Mouse (Mus musculus) Patski (cell line): ENCODE data around the gene Gm13277. TPM values are rescaled to one million over a fixed set of nuclear protein-coding genes. Genes with fewer than 3 reads are reported as not detected.
"Not testable (repeated sequence)": the region's sequence is repeated elsewhere in the genome, so short reads cannot be mapped to it uniquely, and the experiment has no call there.

Source experiments
- ATAC-seq: fragments of 100-300 bp; one replicate; pipeline ENCODE4 v1.8.0; 2021
- CTCF ChIA-PET: fragments of 350-600 bp; sonication (Branson Sonifier 250); formaldehyde crosslinking; loops from one replicate; lab custom pipeline; 2022; ENCODE audit warnings: inconsistent platforms; lab: Charles Lee
- POLR2A ChIA-PET: fragments of 350-600 bp; sonication (Branson Sonifier 250); formaldehyde crosslinking; loops from one replicate; lab custom pipeline; 2022; ENCODE audit warnings: antibody characterized with exemption, inconsistent platforms; lab: Charles Lee
- DNase-seq: peaks from one replicate; pipeline ENCODE4 v3.0.0-alpha.2; 2011; ENCODE audit warnings: low read depth, low spot score
- H3K27me3 ChIP-seq: fragments of 371-371 bp; one replicate; pipeline ENCODE4 v1.5.1; 2021
- in situ Hi-C: fragments of 300-500 bp; cut with MboI; formaldehyde crosslinking; loops from 3 replicates; pipeline ENCODE4 v1.11.1; 2018; ENCODE audit warnings: low pct_unique_long_range_greater_than_20kb, mixed read lengths
- polyA plus RNA-seq: library from polyadenylated mRNA; unstranded; gene quantifications from one replicate; pipeline ENCODE4 v1.2.3, GENCODE M21; 2021

Gene Gm13277
- polyA plus RNA-seq, 1 experiment from 2014 or later, result not detected

GRCm38 (mm10) chr4:88762341-88762740 lies 26.1 kb upstream of the Gm13277 start:
- ATAC-seq, H3K27me3 ChIP-seq, DNase-seq, CTCF ChIA-PET, POLR2A ChIA-PET: not testable (repeated sequence)
- in situ Hi-C loops, result loop anchor here (25.0 kb wide), 3 partner anchors 100 to 375 kb away; partner anchors contain the start of genes Ifna1 and Mtap

- POLR2A ChIA-PET, CTCF ChIA-PET, DNase-seq, H3K27me3 ChIP-seq, ATAC-seq: not testable (repeated sequence)
- in situ Hi-C loops, result loop anchor here (25.0 kb wide), 3 partner anchors 99 to 374 kb away; partner anchors contain the start of genes Ifna1 and Mtap
These were observed 24.9 kb upstream of the Gm13277 start for GRCm38 (mm10) chr4:88763384-88764018.

GRCm38 (mm10) chr4:88773534-88773933 lies 14.9 kb upstream of the Gm13277 start, which contains the start of gene Gm13290:
TSS of gene Gm13290 (plus strand) at chr4:88773834.
- CTCF ChIA-PET, DNase-seq, ATAC-seq, H3K27me3 ChIP-seq, POLR2A ChIA-PET: not testable (repeated sequence)
- in situ Hi-C loops, result loop anchor here (25.0 kb wide), 3 partner anchors 89 to 364 kb away; partner anchors contain the start of genes Ifna1 and Mtap

- DNase-seq, POLR2A ChIA-PET: not testable (repeated sequence)
These were observed 11.8 kb upstream of the Gm13277 start, which contains the start of gene Gm13289 for GRCm38 (mm10) chr4:88776622-88777021. TSS of gene Gm13289 (plus strand) at chr4:88776922.

GRCm38 (mm10) chr4:88779550-88779949 lies 8.9 kb upstream of the Gm13277 start, which contains the start of gene Gm13272:
TSS of gene Gm13272 (plus strand) at chr4:88779850.
- DNase-seq, POLR2A ChIA-PET, CTCF ChIA-PET, H3K27me3 ChIP-seq, in situ Hi-C loops, ATAC-seq: not testable (repeated sequence)

More at GRCm38 (mm10) chr4:88776622-88777021, 11.8 kb upstream of the Gm13277 start, which contains the start of gene Gm13289:
- H3K27me3 ChIP-seq, in situ Hi-C loops, CTCF ChIA-PET, ATAC-seq: not testable (repeated sequence)

- in situ Hi-C loops, POLR2A ChIA-PET, ATAC-seq, DNase-seq, CTCF ChIA-PET, H3K27me3 ChIP-seq: not testable (repeated sequence)
These were observed 8.1 kb upstream of the Gm13277 start for GRCm38 (mm10) chr4:88780320-88780719.

- CTCF ChIA-PET, POLR2A ChIA-PET: not testable (repeated sequence)
These were observed 6.6 kb upstream of the Gm13277 start, which contains the start of gene Ifnz for GRCm38 (mm10) chr4:88781831-88782230. TSS of gene Ifnz (plus strand) at chr4:88782131.

GRCm38 (mm10) chr4:88782335-88782734 lies 6.1 kb upstream of the Gm13277 start:
- CTCF ChIA-PET, result not testable (repeated sequence)

More at GRCm38 (mm10) chr4:88781831-88782230, 6.6 kb upstream of the Gm13277 start, which contains the start of gene Ifnz:
- ATAC-seq, in situ Hi-C loops, DNase-seq, H3K27me3 ChIP-seq: not testable (repeated sequence)

GRCm38 (mm10) chr4:88785409-88785808 lies 3.0 kb upstream of the Gm13277 start, which contains the start of gene Gm13276:
TSS of gene Gm13276 (plus strand) at chr4:88785709.
- ATAC-seq, CTCF ChIA-PET, H3K27me3 ChIP-seq, POLR2A ChIA-PET, in situ Hi-C loops, DNase-seq: not testable (repeated sequence)

More at GRCm38 (mm10) chr4:88782335-88782734, 6.1 kb upstream of the Gm13277 start:
- in situ Hi-C loops, DNase-seq, ATAC-seq, POLR2A ChIA-PET, H3K27me3 ChIP-seq: not testable (repeated sequence)

GRCm38 (mm10) chr4:88791250-88791649 lies 2.8 kb downstream of the Gm13277 start, which contains the start of gene Gm13278:
TSS of gene Gm13278 (plus strand) at chr4:88791550.
- CTCF ChIA-PET, H3K27me3 ChIP-seq, POLR2A ChIA-PET, DNase-seq, ATAC-seq, in situ Hi-C loops: not testable (repeated sequence)

GRCm38 (mm10) chr4:88793936-88794675 lies 5.7 kb downstream of the Gm13277 start, which contains the start of gene Gm13275:
TSS of gene Gm13275 (plus strand) at chr4:88794487.
- CTCF ChIA-PET, ATAC-seq, DNase-seq, H3K27me3 ChIP-seq, POLR2A ChIA-PET, in situ Hi-C loops: not testable (repeated sequence)

GRCm38 (mm10) chr4:88797097-88797496 lies 8.7 kb downstream of the Gm13277 start, which contains the start of gene Gm13279:
TSS of gene Gm13279 (plus strand) at chr4:88797397.
- in situ Hi-C loops, ATAC-seq, DNase-seq, H3K27me3 ChIP-seq, CTCF ChIA-PET, POLR2A ChIA-PET: not testable (repeated sequence)

- DNase-seq, H3K27me3 ChIP-seq, in situ Hi-C loops, POLR2A ChIA-PET, CTCF ChIA-PET, ATAC-seq: not testable (repeated sequence)
These were observed 10.9 kb downstream of the Gm13277 start, which contains the start of gene Gm13285 for GRCm38 (mm10) chr4:88799365-88799764. TSS of gene Gm13285 (plus strand) at chr4:88799665.

GRCm38 (mm10) chr4:88802954-88803353 lies 14.5 kb downstream of the Gm13277 start, which contains the start of gene Gm13287:
TSS of gene Gm13287 (plus strand) at chr4:88803254.
- ATAC-seq, POLR2A ChIA-PET, DNase-seq, in situ Hi-C loops, H3K27me3 ChIP-seq, CTCF ChIA-PET: not testable (repeated sequence)
